Mouse (Mus musculus): ENCODE data around the gene Frmd3. TPM values are rescaled to one million over a fixed set of nuclear protein-coding genes. Genes with fewer than 3 reads are reported as not detected.

The Frmd3 gene
- polyA plus RNA-seq (2016; fragmentation: Nextera tagmentation; extraction: Ambion mirVana): 5.6 and 6.1 TPM in 2 replicates

- Histone ChIP-seq H3K4me2 (replicated peaks) (peak within 1 kb of the TSS; percentile 89), H3K27me3 (peaks cover 15% of the 10 kb centered on the region), H3K27ac (no peak within 1 kb of the TSS), H3K4me1 (no peaks in the 10 kb centered on the region; the same call in 1 of the 2 replicates), H3K9me3 (no peaks in the 10 kb centered on the region), H3K4me3 (peak within 1 kb of the TSS; percentile 61), H3K36me3 (no peaks in the 10 kb centered on the region), H3K9ac (peak within 1 kb of the TSS; percentile 54)
- peak; percentile 95 for ATAC-seq (ENCODE audit: insufficient number of reproducible peaks, insufficient read depth, low FRiP score, low TSS enrichment)
- WGBS: under 1% methylated on average over 56 of the region's 56 CpGs
These were observed at the start of gene Frmd3 for GRCm38 (mm10) chr4:74013211-74014047. Gene Frmd3 (plus strand): TSS chr4:74013442.

GRCm38 (mm10) chr4:73980454-73980853 lies 32.8 kb upstream of the Frmd3 start:
- 79% methylated on average over 3 of the region's 3 CpGs for WGBS
- no peak for ATAC-seq (ENCODE audit: insufficient number of reproducible peaks, insufficient read depth, low FRiP score, low TSS enrichment)
- H3K36me3 ChIP-seq: no peaks in the 10 kb centered on the region
- H3K4me3 ChIP-seq: no peak overlapping the region
- no peaks in the 10 kb centered on the region for H3K27me3 ChIP-seq
- no peaks in the 10 kb centered on the region for H3K4me1 ChIP-seq
- H3K9ac ChIP-seq: no peak overlapping the region
- H3K27ac ChIP-seq: no peak overlapping the region
- no peak overlapping the region for H3K4me2 ChIP-seq (replicated peaks)
- H3K9me3 ChIP-seq: no peaks in the 10 kb centered on the region

DNA sequence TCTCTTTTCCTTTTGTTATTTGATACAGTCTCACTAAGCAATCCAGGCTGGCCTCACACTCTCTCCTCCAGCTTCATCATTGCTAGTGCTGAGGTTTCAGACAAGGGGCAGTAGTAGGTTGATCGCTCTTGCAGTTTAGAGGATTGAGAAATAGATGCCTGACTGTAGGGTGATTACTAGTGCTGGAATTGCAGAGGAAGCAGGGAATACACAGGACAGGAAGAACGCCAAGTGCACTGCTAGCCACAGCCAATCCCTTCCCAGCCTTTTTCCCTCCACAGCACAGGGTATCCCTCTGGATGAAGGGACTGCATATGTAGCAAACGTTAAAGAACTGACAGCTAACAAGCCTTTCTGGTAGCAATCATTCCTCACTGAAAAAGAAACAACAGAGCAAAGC lies 965 bp upstream of the Frmd3 start:
- Histone ChIP-seq H3K9me3 (no peaks in the 10 kb centered on the region), H3K36me3 (no peaks in the 10 kb centered on the region), H3K4me1 (no peaks in the 10 kb centered on the region; the same call in 1 of the 2 replicates), H3K27ac (no peak overlapping the region), H3K27me3 (peaks cover 15% of the 10 kb centered on the region), H3K4me2 (replicated peaks) (no peak overlapping the region), H3K4me3 (no peak overlapping the region), H3K9ac (no peak overlapping the region)
- ATAC-seq (ENCODE audit: insufficient number of reproducible peaks, insufficient read depth, low FRiP score, low TSS enrichment): no peak
- 42% methylated on average over 3 of the region's 3 CpGs for WGBS

DNA sequence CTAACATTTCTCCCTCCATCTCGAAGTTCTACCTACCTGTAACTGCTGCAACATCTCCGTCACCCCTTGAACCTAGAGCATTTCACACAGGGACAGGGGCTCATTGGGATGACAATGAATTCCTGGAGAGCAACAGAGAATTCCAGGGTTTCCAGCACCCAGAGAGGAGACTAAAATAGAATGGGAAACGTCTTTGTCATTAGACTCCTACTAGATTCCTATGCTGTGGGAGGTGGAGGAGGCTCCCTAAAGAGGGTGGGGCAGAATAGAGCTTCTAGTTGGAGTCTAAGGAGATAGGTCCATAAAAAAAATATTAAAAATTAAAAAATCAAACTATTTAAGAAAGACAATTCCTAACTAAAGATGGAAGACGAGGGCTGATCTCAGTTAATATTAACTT lies 542 bp upstream of the Frmd3 start:
- Histone ChIP-seq H3K27ac (no peak overlapping the region), H3K4me2 (replicated peaks) (peak overlapping the region; percentile 89), H3K4me3 (peak overlapping the region; percentile 61), H3K9ac (no peak overlapping the region), H3K36me3 (no peaks in the 10 kb centered on the region), H3K9me3 (no peaks in the 10 kb centered on the region), H3K27me3 (peaks cover 15% of the 10 kb centered on the region), H3K4me1 (no peaks in the 10 kb centered on the region; the same call in 1 of the 2 replicates)
- 0 out of 2 replicates have a peak, but pooled peaks have one; percentile 7 for ATAC-seq (ENCODE audit: insufficient number of reproducible peaks, insufficient read depth, low FRiP score, low TSS enrichment)
- 38% methylated on average over 4 of the region's 4 CpGs for WGBS

DNA sequence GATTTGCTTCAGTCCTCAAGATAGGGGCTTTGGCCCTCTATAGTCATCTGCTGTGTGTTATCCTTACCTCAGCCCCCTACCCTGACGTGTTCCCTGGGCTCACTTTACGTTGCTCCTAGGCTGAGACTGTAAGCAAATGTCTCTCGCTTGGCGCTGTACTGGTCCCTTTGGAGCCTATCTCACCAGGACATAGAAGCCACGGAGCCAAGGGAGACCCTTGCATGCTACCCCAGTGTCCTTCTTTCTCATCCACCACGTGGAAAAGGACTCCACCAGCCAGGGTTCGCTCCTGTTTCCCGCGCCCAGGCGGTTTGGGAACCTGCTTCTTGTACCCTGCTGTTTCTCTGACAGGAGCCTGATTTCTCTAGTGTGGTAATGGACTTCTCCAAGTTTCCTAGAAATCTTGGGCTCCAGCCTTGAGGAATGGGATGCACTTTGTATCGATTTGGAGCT lies 832 bp downstream of the Frmd3 start:
- H3K9ac ChIP-seq: peak overlapping the region; percentile 54
- WGBS: 8% methylated on average over 11 of the region's 11 CpGs
- no peaks in the 10 kb centered on the region; the same call in 1 of the 2 replicates for H3K4me1 ChIP-seq
- no peak overlapping the region for H3K27ac ChIP-seq
- H3K36me3 ChIP-seq: no peaks in the 10 kb centered on the region
- H3K9me3 ChIP-seq: no peaks in the 10 kb centered on the region
- peaks cover 15% of the 10 kb centered on the region for H3K27me3 ChIP-seq
- H3K4me2 ChIP-seq (replicated peaks): peak overlapping the region; percentile 89
- H3K4me3 ChIP-seq: peak overlapping the region; percentile 61
- no peak for ATAC-seq (ENCODE audit: insufficient number of reproducible peaks, insufficient read depth, low FRiP score, low TSS enrichment)

- Histone ChIP-seq H3K9ac (no peak overlapping the region), H3K27me3 (peaks cover 4% of the 10 kb centered on the region; the same call in 1 of the 2 replicates), H3K4me2 (replicated peaks) (no peak overlapping the region), H3K4me3 (no peak overlapping the region), H3K27ac (no peak overlapping the region), H3K4me1 (no peaks in the 10 kb centered on the region), H3K36me3 (no peaks in the 10 kb centered on the region), H3K9me3 (no peaks in the 10 kb centered on the region)
- 67% methylated on average over 2 of the region's 2 CpGs for WGBS
- ATAC-seq (ENCODE audit: insufficient number of reproducible peaks, insufficient read depth, low FRiP score, low TSS enrichment): no peak
These were observed 6.8 kb downstream of the Frmd3 start for GRCm38 (mm10) chr4:74020084-74020483.

- no peak overlapping the region for H3K4me3 ChIP-seq
- H3K4me2 ChIP-seq (replicated peaks): no peak overlapping the region
- no peaks in the 10 kb centered on the region for H3K27me3 ChIP-seq
- no peaks in the 10 kb centered on the region for H3K36me3 ChIP-seq
- H3K9ac ChIP-seq: no peak overlapping the region
- no peaks in the 10 kb centered on the region for H3K9me3 ChIP-seq
- ATAC-seq (ENCODE audit: insufficient number of reproducible peaks, insufficient read depth, low FRiP score, low TSS enrichment): no peak
- no peak overlapping the region for H3K27ac ChIP-seq
- H3K4me1 ChIP-seq: no peaks in the 10 kb centered on the region
These were observed 30.0 kb downstream of the Frmd3 start for GRCm38 (mm10) chr4:74043226-74043625.

GRCm38 (mm10) chr4:74051692-74052091 lies 38.5 kb downstream of the Frmd3 start:
- H3K27me3 ChIP-seq: no peaks in the 10 kb centered on the region
- H3K9ac ChIP-seq: no peak overlapping the region
- H3K27ac ChIP-seq: no peak overlapping the region
- no peak overlapping the region for H3K4me3 ChIP-seq
- no peaks in the 10 kb centered on the region for H3K4me1 ChIP-seq
- no peak overlapping the region for H3K4me2 ChIP-seq (replicated peaks)
- no peak for ATAC-seq (ENCODE audit: insufficient number of reproducible peaks, insufficient read depth, low FRiP score, low TSS enrichment)
- 73% methylated on average over 1 of the region's 1 CpGs for WGBS
- H3K9me3 ChIP-seq: no peaks in the 10 kb centered on the region
- no peaks in the 10 kb centered on the region for H3K36me3 ChIP-seq

DNA sequence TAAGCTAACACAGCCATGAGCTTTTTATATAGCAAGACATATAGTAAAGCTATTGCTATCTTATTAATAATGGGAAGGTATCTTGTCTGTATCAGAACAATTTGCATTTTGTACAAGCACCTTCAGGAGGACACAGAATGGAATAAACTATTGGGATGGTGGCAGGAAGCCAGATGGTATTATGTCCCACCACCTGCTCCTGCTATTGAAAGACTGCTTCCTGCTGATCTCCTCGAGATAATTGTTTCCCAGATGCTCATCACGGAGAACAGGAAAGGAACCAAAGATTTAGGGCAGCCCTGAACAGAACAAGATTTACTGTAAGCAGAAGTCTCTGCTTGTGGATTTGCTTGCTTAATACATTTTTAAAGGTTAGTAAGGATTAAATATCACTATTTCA lies 63.5 kb downstream of the Frmd3 start:
- Histone ChIP-seq H3K27me3 (no peaks in the 10 kb centered on the region), H3K9me3 (no peaks in the 10 kb centered on the region), H3K36me3 (no peaks in the 10 kb centered on the region), H3K4me1 (no peaks in the 10 kb centered on the region), H3K27ac (no peak overlapping the region), H3K9ac (no peak overlapping the region), H3K4me2 (replicated peaks) (no peak overlapping the region), H3K4me3 (no peak overlapping the region)
- 51% methylated on average over 2 of the region's 2 CpGs for WGBS
- ATAC-seq (ENCODE audit: insufficient number of reproducible peaks, insufficient read depth, low FRiP score, low TSS enrichment): no peak

GRCm38 (mm10) chr4:74110816-74111215 lies 97.6 kb downstream of the Frmd3 start:
- no peak overlapping the region for H3K4me2 ChIP-seq (replicated peaks)
- H3K36me3 ChIP-seq: no peaks in the 10 kb centered on the region
- H3K27me3 ChIP-seq: no peaks in the 10 kb centered on the region
- no peaks in the 10 kb centered on the region for H3K9me3 ChIP-seq
- H3K27ac ChIP-seq: no peak overlapping the region
- H3K9ac ChIP-seq: no peak overlapping the region
- ATAC-seq (ENCODE audit: insufficient number of reproducible peaks, insufficient read depth, low FRiP score, low TSS enrichment): no peak
- WGBS: 62% methylated on average over 3 of the region's 3 CpGs
- no peak overlapping the region for H3K4me3 ChIP-seq
- H3K4me1 ChIP-seq: no peaks in the 10 kb centered on the region

DNA sequence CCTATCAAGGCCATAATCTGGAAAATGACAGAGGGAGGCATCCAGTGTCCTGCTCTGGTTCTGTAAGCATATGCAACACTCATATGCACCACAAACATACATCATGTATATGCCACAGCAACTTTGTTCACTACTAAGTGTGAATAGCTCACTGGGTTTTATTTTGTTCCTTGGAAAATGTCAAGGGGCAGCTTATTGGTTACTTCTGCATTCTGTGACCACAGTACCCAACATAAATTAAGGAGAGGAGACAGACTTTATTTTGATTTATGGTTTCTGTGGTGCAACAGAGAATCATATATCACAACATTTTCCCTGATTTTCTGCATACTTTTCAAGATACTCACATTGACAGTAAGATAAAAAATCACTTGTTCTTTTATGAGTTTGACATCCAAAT lies 178.3 kb downstream of the Frmd3 start:
- Histone ChIP-seq H3K27ac (no peak overlapping the region), H3K4me2 (replicated peaks) (no peak overlapping the region), H3K36me3 (no peaks in the 10 kb centered on the region), H3K9ac (no peak overlapping the region), H3K9me3 (no peaks in the 10 kb centered on the region), H3K27me3 (no peaks in the 10 kb centered on the region), H3K4me3 (no peak overlapping the region), H3K4me1 (no peaks in the 10 kb centered on the region)
- ATAC-seq (ENCODE audit: insufficient number of reproducible peaks, insufficient read depth, low FRiP score, low TSS enrichment): no peak

DNA sequence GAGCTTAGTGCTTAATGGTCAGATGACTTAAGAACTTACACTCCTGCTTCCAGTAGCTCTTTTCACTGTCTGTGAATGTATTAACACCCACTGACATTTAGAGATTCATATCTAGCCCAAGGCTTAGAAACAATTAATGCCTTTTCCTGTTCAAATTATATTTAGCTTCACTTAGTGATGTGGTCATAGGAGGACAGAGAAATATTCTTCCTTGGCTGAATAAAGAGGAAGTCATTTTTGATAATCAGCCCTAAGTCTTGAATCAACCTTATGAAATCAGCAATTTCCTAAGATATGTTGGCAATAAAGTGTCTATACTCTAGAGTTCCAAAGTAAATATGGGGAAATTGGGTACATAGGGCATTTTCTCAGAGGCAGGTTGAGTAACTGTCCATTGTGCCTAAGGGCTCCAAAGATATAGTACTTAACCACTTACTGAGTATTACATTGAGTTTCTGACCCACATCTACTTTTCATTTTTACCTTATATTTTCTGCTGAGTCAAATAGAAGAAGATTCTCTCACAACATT lies 188.1 kb downstream of the Frmd3 start:
- Histone ChIP-seq H3K27me3 (no peaks in the 10 kb centered on the region), H3K9ac (no peak overlapping the region), H3K27ac (no peak overlapping the region), H3K4me2 (replicated peaks) (no peak overlapping the region), H3K4me3 (no peak overlapping the region), H3K9me3 (no peaks in the 10 kb centered on the region), H3K36me3 (no peaks in the 10 kb centered on the region), H3K4me1 (no peaks in the 10 kb centered on the region)
- no peak for ATAC-seq (ENCODE audit: insufficient number of reproducible peaks, insufficient read depth, low FRiP score, low TSS enrichment)

All from embryonic facial prominence, embryonic 12.5 days (tissue).